Mouse (Mus musculus): ENCODE data around the gene Clcn6.
A peak's percentile ranks its signal among the peaks of the same experiment; 100 is the strongest.

GRCm38 (mm10) chr4:147959881-147960831 lies 78.5 kb downstream of the Clcn6 start:
- TF ChIP-seq CTCF (IDR thresholded peaks at IDR 0.05; ENCODE audit: extremely low read depth, insufficient read length, insufficient replicate concordance, low read depth, low read length) (peak; percentile 65; the same call in 1 of the 2 replicates), POLR2A (IDR thresholded peaks at IDR 0.05; ENCODE audit: low read depth, low read length) (no peak)

All from small intestine, adult 2 months (tissue).